Mouse (Mus musculus): ENCODE results near the gene Prkag1.

The Prkag1 gene

DNA sequence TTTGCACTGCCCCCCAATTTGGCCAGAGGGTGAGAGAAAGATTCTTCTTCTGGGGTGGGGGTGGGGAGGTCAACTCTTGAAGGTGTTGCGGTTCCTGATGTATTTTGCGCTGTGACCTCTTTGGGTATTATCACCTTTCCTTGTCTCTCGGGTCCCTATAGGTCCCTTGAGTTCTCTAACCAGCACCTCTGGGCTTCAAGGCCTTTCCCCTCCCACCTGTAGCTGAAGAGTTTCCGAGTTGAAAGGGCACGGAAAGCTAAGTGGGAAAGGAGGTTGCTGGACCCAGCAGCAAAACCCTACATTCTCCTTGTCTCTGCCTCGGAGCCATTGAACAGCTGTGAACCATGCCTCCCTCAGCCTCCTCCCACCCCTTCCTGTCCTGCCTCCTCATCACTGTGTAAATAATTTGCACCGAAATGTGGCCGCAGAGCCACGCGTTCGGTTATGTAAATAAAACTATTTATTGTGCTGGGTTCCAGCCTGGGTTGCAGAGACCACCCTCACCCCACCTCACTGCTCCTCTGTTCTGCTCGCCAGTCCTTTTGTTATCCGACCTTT, 38.1 kb downstream of the Prkag1 start:
- DNase-seq (ENCODE audit: low spot score), result no peak

- no peak for DNase-seq (ENCODE audit: low spot score)
Observed at GRCm38 (mm10) chr15:98792233-98793020, 38.9 kb downstream of the Prkag1 start.

- DNase-seq (ENCODE audit: low spot score), result no peak
Observed at GRCm38 (mm10) chr15:98791771-98792170, 39.5 kb downstream of the Prkag1 start.

DNA sequence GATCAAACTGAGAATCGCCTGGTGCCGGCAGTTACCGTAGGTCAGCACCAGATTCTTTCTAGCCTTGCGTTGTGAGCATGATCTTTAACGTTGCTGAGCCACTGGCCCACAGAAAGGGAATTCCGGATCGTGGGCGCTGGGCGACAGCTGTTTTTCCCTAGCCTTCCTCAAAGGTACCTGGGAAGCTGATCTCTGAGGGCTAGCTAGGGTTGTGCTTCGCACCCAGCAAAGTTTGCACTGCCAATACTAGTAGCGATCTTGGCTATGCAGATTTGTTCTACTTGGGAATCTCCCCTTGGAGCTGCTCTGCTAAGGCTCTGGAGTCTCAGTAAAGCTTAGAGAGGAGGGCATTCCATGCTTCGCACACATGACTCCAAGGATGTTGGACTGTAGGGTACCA, 40.1 kb downstream of the Prkag1 start:
- no peak for DNase-seq (ENCODE audit: low spot score)

- no peak for DNase-seq (ENCODE audit: low spot score)
Observed at GRCm38 (mm10) chr15:98790761-98791160, 40.6 kb downstream of the Prkag1 start.

GRCm38 (mm10) chr15:98789661-98790535, 41.4 kb downstream of the Prkag1 start, which contains the start of gene Wnt1:
Wnt1 (plus strand) TSS chr15:98789857.
- DNase-seq (ENCODE audit: low spot score), result no peak

GRCm38 (mm10) chr15:98788972-98789660, 42.2 kb downstream of the Prkag1 start:
- DNase-seq (ENCODE audit: low spot score), result no peak

DNA sequence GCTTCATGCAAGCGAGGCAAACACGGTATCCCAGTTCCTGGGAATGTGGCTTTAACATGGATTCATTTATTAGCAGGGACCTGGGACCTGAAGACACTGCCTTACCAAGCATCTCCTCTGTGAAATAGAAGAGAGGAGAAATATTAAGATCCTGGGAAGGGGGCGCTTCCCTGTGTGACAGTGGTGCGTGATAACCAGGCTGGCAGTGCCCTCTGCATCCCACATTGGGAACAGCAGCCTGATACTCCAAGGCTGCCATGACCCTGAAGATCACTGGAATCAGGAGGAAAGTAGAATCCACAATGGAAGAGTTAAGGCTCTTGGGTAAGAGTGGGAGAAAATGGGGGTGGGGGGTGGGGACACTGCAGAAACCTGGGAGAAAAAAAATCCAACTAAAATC, 43.4 kb downstream of the Prkag1 start:
- DNase-seq (ENCODE audit: low spot score), result no peak

DNA sequence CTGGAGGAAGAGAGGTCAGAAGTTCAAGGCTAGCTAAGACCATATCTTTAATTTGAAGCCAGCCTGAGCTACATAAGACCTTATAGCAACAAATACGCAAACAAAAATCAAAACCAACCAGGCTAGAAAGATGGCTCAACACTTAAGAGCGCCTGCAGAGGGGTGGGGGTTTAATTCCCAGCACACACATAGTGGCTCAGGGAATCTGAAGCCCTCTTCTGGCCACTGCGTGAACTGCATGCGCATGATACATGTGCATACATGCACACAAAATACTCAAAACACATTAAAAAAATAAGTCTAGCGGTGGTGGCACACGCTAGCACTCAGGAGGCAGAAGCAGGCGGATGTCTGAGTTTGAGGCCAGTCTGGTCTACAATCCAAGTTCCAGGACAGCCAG, 45.6 kb downstream of the Prkag1 start:
- DNase-seq (ENCODE audit: low spot score), result no peak

- DNase-seq (ENCODE audit: low spot score), result no peak
Observed at GRCm38 (mm10) chr15:98781166-98781565, 50.2 kb downstream of the Prkag1 start.

DNA sequence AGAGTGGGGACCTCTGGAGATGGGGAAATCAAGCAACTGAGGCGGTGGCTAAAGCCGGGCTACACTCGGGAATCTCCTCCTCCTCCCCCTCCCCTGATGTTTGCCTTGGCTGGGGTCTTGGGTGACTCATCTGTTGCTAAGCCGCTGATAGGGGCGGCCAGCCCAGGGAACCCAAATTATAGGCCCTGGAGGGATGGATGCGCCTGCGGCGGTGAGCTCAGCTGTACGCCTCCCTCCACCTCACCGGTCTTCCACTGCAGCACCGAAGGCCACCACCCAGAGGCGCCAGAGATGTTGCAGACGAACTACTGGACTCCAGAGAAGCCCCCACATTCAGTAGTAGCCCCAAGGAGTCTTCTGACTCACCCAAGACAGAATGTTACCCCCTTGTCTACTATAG, 50.7 kb downstream of the Prkag1 start:
- DNase-seq (ENCODE audit: low spot score), result no peak

- no peak for DNase-seq (ENCODE audit: low spot score)
Observed at GRCm38 (mm10) chr15:98780075-98780474, 51.2 kb downstream of the Prkag1 start.

- no peak for DNase-seq (ENCODE audit: low spot score)
Observed at GRCm38 (mm10) chr15:98778806-98779205, 52.5 kb downstream of the Prkag1 start.

- DNase-seq (ENCODE audit: low spot score), result no peak
Observed at GRCm38 (mm10) chr15:98778191-98778770, 53.0 kb downstream of the Prkag1 start.

DNA sequence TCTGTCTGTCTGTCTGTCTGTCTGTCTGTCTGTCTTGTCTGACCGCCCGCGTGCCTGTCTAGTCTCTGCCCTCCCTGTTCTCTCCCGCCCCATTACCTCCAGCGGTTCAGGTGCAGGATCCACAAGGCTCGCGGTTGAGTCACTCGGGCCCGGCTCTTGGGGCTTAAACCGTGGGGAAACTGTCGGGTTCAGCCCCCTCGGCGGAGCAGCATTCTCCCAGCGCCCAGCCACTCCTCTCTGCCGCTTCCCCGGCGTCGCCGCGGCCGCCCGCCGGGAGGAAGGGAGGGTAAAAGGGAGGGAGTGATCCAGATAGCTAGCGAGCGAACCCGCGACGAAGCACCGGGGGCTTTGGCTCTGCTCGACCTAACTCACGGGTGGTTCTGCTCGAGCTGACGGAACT, 53.6 kb downstream of the Prkag1 start, which contains the start of gene Wnt10b:
TSS of gene Wnt10b (minus strand) at position 389 of the 400 bp plus-strand sequence.
- DNase-seq (ENCODE audit: low spot score), result no peak

DNA sequence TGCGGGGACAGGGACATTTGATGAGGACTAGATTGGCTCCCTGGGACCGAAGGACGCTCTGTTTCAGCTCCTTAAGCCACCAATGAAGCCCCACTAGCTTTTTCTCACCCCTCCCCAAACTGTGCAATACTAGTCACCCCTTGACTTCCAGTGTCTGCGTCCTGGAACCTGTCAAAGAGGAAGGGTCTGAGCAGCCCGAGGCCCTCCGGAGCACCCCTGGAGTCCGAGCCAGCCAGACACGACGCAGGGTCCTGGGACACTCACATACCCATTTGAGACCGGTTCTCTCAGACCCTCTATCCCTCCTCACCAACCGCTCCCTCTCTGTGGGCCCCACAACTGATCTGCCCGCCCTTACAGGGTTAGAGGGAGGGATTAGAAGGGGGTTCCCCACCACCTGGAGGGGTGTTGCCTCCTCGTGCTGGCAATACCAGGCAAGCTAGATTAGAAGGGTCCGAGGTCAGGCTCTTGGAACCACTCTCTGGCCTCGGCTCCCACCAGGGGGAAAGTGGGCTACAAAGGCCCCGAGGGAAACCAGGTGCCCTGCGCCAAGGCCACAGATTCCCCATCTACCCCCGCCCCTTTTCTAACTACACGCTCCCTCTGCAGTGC, 54.2 kb downstream of the Prkag1 start:
- no peak for DNase-seq (ENCODE audit: low spot score)

DNA sequence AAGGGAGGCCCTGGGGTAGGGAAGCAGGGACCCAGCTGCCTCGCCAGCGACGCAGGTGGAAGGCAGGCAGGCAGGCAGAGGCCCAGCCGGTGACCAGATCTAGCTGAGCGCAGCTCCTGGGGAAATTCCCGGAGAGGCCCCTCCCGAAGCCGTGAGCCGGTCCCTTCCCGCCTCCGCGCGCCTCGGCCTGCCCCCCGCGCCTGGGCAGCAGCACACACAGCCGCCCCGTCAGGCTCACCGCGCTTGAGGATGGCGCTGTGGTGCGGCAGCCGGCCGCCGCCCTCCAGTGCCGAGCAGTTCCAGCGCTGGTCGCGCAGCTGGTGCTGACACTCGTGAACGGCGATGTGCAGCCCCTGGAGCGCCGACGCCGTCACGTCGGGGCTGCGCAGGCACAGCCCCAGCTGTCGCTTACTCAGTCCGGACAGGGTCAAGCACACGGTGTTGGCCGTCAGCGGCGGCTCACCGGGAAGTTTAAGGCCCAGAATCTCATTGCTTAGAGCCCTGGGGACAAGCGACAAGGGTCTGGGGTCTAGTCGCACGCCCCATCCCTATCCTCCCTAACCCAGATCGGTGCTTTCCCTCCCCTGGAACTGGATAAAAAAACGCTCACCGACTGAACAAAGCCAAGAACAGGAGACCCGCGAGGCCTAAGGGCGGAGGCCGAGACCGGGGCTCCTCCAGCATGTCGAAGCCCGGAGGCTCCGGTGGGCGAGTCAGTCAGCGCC, 54.9 kb downstream of the Prkag1 start:
- DNase-seq (ENCODE audit: low spot score), result no peak

DNA sequence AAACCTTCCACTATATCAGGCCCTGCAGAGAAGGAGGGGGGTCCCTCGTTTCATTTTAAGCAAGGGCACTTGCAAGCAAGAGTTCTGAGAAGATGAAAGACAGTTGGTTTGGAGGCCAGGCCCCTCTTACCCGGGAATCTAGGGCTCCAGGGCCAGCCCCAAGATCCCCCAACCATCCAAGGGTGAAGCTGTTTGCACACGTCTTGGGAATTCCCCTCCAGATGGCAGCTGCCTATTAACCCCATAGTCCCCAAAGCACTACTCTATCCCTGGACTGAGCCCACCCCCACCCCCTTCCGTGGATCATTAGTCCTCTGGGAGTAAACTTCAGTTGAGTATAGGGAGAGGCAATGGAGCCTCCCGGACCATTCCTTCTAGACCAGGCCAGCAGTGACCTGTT, 55.8 kb downstream of the Prkag1 start:
- DNase-seq (ENCODE audit: low spot score), result no peak

GRCm38 (mm10) chr15:98774096-98774495, 57.2 kb downstream of the Prkag1 start:
- no peak for DNase-seq (ENCODE audit: low spot score)

- no peak for DNase-seq (ENCODE audit: low spot score)
Observed at GRCm38 (mm10) chr15:98772511-98773211, 58.7 kb downstream of the Prkag1 start.

All from testis, postnatal 14 days (tissue).